Mouse (Mus musculus) lung, postnatal 25 days (tissue): ENCODE measurements around the gene Prrc2a.
A peak's percentile ranks its signal among the peaks of the same experiment; 100 is the strongest.

ENCODE experiments used
- DNase-seq: peaks from one replicate; pipeline ENCODE4 v3.0.0; 2022; ENCODE audit warnings: low spot score

Gene Prrc2a

DNA sequence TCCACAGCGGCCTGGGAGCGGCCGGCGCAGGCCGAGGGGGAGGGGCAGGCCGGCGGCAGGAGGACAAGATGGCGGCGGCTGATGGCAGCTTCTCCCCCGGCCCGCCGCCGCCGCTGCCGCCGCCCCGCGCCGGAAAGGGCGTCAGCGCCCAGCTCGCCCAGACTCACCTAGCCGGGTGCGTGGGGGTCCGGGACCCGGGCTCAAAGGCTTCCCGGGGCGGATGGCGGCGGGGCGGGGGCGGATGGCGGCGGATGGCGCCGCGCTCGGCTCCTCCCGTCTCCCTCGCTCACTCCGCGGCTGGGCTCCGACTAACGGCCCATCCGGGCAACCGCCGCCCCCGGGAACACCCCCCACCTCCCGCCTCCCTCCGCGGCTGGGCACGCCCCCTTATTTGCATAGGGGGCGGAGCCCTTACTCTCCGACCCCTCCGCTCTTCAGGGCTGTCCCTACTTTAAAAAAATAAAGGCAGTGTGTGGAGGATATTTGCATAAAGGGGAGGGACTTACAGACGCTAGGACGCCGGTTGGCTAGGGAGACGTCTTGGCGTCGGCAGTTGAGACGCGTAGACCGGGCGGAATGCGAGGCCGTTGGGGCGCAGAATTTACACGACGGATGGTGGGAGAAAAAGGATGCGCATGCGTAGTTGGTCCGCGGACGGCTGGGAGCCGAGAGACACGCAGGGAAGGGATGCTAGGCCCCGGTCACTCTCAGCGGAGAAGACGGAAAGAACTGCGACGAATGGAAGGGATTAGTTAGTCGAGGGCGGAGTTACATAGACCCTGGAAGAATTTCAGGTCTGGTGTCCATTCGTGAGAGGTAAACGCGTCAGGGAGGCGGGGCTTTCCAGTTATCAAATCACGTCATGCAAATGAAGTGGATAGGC is at the start of gene Prrc2a:
TSS of gene Prrc2a (minus strand) at position 330 of the 883 bp plus-strand sequence.
- peak; percentile 99 for DNase-seq

DNA sequence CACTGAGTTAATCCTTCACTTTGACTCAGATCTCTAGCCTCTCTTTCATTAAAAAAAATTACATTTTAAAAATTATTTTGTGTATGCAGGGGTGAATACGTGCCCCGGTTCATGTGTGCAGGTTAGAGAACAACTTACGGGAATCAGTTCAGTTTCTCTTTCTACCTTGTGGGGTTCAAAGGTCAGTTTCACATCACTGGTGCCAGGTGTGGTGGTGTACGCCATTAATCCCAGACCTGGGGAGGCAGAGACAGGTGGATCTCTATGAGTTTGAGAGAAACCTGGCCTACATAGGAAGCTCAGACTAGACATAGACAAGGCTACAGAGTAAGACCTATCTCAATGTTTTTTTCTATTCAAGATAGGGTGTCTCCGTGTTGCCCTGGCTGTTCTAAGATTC is 48.4 kb upstream of the Prrc2a start:
- DNase-seq = no peak

DNA sequence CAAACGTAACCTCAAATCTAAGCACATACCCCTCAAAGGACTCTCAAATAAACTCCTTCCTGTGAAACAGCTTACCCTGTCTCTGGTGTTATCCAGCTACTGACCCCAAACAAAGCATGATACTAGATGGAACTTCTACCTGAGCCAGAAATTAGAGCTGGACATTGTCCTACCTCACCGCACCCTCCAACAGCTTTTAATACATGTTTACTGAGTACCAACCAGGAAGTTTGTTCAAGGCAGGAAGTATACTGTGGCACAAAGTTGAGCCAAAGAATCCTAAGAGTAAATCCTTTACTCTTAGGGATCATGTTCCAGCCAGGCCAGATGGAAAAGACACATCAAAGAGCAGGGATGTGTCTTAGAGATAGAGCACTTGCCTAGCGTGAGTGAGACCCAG is 45.9 kb upstream of the Prrc2a start:
- no peak for DNase-seq

DNA sequence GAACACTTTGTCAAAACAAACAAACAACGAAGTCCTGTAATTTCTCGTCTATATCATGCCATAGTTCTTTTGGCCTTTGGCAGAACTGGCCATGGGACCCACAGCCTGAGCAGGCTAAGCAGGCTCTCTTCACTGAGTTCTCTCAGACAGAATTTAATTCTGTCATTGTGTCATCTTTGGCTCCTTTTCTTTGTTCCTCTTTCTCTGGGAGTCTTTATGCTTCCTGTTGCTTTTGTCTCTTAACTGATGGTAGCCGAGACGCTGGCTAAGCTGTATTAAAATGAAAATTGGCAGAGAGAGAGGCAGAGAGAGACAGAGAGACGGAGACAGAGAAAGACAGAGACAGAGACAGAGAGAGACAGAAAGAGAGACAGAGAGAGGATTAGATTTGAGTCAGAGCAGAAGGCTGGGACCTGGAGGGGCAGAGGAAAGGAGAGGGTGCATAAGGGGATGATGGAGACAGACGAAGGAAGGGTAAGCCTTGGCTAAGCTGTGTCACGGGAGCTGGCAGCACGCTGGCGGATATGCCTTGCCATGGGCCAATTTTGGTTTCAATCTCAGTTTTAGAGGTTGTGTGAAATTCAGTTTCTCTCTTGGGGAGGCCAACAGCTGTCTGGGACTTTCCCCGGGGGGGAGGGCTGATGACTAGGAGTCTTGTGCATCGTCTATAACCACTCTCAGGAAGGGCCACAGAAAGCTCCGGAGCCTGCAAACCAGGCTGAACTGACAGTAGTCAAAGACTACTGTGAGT is 45.3 kb upstream of the Prrc2a start:
- DNase-seq = no peak

DNA sequence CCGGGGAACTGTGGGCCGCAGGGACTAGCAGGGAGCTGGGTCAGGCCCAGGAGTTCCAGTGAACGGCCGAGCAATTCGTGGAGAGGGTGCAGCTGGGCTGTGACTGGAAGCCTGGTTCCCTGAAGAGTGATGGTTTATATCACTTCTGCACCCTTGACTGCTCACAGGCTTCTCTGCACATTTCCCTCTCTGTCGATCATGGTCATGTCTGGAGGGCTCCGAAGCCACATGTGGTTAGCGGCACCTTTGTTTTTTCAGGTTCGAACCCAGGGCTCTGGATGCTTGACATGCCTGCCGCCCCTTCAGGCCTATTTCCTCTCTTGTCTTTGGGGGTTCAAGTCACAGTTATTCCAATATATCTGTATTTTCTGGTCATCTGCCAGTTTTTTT is 40.7 kb upstream of the Prrc2a start:
- no peak for DNase-seq

DNA sequence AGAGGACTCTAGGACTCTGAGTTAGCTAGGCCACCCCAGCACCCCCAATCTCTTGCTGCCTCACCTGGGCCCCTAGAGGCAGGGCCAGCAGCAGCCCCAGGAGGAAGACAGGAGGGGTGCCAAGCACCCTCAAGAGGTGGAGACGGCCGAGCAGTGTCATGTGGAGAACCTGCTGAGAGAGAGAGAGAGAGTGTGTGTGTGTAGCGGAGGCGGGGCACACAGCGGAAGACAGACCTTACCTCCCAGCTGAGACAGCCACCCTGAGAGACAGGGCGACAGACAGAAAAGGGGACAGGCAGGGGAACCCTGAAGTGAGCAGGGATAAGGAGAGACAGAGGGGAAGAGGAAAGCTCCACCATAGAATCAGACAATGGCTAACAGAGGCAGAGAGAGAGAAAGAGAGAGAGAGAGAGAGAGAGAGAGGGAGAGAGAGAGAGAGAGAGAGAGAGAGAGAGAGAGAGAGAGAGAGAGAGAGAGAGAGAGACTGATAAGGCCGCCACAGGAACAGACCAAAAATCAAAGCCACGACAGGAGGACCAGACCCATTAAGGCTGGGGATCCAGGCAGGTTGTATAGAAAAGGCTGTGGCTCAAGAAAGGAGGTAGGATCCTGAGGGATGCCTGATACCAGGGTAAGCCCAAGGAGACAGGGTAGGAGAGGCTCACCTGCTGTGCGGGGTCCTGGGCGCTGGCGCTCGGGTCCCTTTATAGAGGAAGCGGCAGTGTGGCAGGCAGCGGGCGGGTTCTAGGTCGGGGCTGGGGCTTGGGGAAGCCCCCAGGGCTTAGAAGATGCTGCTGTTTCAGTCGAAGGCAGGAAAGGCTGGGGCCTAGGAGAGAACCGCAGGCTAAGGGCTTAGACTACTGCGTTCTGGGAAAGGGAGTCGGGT is 40.0 kb upstream of the Prrc2a start, which contains the start of gene Lta:
TSS of gene Lta (minus strand) at position 858 of the 886 bp plus-strand sequence.
- no peak for DNase-seq

DNA sequence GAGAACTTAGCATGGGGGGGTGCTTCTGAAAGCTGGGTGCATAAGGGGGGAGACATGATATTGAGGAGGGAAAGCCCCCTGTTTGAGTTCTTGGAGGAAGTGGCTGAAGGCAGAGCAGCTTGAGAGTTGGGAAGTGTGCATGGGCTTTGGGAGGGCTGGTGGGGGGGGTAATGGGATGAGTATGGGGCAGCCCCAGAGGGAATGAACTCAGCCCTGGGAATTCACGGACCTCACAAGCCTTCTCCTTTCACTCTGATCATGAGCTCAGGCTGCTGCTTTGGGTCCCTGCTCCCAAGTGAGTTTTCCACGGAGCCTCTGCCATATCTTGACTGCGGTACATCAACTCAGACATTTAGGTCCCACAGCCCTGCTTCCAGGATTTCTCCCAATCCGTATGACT is 37.7 kb upstream of the Prrc2a start:
- DNase-seq = no peak

DNA sequence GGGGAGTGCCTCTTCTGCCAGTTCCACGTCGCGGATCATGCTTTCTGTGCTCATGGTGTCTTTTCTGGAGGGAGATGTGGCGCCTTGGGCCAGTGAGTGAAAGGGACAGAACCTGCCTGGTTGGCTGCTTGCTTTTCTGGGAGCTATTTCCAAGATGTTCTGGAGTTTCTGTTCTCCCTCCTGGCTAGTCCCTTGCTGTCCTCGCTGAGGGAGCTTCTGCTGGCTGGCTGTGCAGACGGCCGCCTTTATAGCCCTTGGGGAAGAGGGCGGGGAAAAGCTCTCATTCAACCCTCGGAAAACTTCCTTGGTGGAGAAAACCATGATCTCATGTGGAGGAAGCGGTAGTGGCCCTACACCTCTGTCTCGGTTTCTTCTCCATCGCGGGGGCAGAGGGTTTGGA is 37.1 kb upstream of the Prrc2a start, which contains the start of gene Tnf:
TSS of gene Tnf (minus strand) at position 221 of the 400 bp plus-strand sequence.
- peak; percentile 70 for DNase-seq

DNA sequence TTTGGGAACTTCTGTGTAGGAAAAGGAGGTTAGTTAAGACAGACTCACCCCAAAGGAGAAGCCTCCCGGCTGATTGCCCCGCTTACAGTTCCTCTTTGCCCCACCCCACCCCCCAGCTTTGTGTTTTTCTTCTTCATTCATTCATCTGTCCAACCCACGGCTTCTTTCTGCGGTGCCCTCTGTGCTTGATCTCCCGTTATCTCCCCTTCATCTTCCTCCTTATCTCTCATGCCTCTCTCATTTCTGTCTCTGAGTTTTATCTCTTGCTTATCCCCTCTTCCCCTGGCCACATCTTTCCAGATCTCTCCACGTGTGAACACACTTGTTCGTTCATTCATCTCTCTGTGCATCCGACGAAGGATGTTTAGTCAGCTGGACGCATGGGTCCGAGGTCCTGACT is 36.4 kb upstream of the Prrc2a start:
- DNase-seq = no peak

DNA sequence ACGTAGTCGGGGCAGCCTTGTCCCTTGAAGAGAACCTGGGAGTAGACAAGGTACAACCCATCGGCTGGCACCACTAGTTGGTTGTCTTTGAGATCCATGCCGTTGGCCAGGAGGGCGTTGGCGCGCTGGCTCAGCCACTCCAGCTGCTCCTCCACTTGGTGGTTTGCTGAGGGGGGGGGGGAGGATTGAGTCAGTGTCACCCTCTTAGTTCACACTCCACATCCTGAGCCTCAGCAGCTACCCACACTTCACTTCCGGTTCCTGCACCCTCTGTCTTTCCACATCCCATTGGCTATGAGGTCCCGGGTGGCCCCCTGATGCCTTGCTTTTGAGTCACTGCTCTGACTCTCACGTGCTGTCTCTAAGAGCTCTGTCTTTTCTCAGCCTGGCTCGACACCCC is 35.7 kb upstream of the Prrc2a start:
- peak; percentile 61 for DNase-seq

DNA sequence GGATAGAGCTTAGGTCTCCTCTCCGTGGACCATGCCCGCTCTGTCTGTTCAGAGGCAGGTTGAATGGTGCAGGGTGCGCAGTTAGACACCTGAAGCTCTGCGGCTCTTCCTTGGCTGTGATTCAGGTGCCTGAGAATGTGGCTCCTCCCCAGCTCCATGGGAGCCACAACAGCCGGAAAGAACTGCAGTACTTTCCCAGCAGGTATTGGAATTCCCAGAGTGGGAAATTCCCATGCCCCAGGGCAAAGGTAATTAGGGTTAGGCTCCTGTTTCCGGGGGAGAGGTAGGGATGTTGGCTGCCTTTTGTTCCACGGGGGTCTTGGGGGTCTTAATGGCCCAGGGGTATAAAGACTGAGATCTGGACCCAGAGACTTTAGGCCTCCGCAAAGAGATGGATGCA is 34.2 kb upstream of the Prrc2a start:
- DNase-seq = no peak

DNA sequence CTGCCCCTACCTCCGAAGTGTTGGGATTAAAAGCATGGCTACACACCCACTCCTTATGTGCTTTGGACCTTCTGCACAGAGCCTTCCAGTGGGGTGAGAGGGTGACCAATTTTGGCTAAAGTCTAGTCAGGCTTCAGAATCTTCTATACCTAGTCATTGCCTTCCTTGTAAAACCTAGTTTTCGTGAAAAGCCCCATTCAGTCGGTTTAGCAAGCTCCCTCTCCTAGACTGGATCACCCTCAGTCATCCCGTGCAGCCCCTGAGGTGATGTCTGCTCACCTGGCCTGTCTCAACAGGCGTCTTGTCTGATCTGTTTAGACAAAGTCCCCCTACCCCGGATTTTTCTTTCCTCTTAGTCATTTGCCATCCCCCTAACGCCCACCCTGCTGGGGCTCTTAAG is 33.3 kb upstream of the Prrc2a start:
- no peak for DNase-seq

DNA sequence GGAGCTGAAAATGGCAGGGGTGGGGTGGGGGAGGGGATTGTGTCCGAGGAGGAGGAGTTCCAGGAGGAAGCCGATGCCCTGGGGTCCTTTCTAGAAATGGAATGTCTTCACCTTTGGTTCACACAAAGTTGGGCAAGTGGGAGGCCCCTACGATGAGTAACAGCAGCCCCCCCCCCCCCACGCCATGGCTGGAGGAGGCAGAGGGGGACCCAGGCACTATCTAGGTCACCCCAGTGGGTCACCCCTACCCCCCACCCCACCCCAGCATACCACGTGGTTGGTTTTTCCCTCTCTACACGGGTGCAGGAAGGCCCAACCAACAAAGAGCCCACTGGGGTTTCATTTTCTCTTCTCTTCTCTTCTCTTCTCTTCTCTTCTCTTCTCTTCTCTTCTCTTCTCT is 32.4 kb upstream of the Prrc2a start:
- DNase-seq = no peak

DNA sequence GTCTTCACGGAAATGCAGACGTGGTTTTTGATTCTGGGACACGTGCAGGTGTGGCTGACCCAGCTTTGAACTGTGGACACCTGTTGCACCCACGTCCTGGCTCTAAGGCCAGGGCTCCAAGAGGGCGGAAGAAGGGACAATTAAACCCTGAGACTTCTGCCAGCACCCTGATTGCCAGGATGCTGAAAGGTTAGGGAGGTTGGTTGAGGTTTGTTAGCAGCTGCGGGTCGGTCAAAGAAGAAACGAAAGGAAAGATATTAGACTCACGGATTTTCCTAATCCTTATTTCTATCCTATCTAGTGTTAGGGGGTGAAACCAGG is 31.6 kb upstream of the Prrc2a start:
- DNase-seq = no peak

DNA sequence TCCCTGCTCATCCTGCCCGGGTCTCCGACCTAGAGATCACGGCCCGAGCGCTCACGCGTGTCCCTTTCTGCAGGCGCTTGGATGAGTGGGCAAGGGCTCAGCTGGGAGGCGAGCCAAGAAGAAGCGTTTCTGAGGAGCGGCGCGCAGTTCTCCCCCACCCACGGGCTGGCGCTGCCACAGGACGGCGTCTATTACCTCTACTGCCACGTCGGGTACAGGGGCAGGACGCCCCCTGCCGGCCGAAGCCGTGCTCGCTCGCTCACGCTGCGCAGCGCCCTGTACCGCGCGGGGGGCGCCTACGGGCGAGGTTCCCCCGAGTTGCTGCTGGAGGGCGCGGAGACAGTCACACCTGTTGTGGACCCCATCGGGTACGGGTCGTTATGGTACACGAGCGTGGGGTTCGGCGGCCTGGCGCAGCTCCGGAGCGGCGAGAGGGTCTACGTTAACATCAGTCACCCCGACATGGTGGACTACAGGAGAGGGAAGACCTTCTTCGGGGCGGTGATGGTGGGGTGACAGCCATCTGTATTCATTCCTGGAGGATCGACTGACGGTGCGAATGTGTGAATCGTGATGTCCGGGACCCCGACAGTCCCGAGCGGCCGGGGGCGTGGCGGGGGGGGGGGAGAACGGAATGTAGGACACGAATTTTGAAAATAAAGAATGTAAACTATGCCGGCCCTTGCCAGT is 31.1 kb upstream of the Prrc2a start:
- DNase-seq = peak; percentile 81

DNA sequence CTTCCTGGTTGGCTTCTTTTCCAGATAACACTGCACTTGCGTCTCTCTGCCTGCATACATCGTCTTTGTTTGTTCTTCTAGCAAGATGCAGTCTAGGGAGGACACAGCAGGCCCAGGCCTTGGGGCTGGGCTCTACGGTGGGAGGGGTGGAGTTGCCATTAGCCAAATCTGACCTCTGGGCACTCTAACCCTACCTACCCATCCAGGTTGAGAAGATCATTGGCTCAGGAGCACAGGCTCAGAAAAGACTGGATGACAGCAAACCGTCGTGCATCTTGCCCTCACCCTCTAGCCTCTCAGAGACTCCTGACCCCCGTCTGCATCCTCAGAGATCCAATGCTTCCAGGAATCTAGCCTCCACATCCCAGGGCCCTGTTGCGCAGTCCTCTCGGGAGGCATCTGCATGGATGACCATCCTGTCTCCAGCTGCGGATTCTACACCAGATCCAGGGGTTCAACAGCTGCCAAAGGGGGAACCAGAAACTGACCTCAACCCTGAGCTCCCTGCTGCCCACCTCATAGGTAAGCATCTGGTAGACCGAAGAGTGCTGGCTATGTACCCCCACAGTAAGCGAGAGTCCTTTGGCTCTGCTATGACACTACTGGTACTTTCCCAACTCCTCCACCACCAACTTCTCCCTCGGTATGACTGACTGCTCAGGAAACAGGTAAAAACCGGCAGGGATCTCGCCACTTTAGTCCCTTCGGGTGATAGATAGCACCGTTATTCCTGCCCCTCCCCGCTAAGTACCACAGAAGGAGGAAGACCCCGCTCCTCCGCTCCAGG is 30.3 kb upstream of the Prrc2a start:
- DNase-seq = no peak

DNA sequence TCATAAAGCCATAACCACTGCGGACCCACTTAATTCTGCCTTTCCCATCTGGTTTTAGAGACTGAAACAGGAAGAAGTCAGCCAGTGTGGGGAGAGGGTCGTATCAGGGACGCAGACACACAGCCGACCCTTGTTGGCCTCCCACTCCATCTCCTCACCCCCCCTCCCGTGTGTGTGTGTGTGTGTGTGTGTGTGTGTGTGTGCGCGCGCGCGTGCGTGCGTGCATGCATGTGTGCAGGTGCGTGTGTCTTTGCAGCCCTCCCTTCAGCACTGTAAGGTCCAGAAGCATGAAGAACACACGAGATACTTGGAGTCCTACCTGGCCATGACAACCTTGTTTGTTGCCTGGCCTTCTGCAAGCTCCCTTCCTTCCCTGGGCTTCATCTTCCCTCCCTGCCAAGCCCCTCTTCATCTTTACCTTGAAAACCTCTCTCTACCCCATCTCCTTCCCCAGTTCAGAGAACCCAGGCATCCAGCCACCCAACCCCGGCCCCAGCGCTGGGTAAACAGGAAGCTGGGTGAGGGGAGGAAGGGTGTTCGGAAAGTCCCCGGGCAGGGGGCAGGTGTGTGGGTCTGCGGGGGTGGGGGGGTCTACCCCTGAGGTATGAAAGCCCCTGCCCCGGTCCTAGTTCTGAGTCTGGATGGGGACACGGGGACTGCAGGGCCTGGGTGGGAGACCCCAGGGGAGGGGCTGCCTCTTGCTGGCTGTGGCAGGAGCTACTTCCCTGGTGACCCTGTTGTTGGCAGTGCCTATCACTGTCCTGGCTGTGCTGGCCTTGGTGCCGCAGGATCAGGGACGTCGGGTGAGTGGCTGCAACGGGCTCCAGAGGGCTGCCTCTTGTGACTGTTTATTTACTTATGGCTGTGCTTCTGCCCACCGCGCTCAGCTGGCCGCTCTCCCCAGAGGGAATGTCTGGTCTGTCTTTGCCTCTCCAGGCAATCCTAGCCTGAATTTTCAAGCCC is 29.5 kb upstream of the Prrc2a start, which contains the start of gene Ltb:
TSS of gene Ltb (plus strand) at position 559 of the 963 bp plus-strand sequence.
- peak; percentile 63 for DNase-seq

DNA sequence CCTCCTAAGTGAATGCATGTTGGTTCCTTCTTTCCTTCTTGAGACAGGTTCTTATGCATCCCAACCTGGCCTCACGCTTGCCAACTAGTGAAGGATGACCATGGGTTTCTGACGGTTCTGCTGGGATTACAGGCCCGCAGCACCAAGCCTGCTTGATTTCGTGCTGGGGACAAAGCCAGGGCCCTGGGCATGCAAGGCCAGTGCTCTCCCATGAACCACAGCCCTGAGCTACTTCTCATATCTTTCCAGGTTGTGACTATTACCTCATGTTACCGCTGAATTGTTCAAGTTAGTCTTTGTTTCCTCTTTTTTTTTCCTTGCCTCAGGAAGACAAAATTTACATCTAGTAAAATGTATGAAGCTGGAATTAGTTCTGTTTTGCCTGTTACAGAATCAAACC is 28.2 kb upstream of the Prrc2a start:
- no peak for DNase-seq

DNA sequence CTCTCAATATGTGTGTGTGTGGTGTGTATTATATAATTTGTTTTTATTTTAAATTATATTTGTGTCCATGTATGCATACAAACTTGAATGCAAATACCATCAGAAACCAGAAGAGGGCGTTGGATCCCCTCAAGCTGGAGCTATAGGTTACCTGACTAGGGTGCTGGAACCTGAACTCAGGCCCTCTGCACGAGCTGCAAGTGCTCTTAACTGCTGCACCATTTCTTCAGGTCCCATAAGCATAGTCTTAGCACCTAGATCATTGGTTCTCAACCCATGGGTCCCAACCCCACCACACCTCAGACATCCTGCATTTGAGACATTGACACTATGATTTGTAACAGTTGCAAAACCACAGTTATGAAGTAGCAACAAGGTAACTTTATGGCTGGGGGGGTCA is 27.0 kb upstream of the Prrc2a start:
- DNase-seq = no peak

DNA sequence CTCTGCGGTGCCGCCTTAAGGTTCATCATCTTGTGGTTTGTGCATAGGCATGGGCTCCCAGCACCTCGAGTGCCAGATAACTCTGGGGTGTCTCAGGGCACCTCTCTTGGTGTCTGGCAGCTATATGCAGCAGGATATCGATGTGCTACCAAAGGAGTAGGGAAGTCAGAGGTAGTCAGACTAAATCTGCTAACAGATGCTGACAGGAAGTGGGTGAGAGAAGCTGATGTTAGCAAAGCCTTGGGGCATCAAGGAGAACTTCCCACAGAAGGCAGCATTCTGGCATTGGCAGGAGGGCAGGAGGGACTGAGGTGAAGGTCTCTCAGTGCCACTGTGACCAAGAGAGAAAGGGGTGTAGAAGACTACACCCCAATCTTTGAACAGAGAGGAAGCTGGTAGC is 25.4 kb upstream of the Prrc2a start:
- no peak for DNase-seq
